Mouse (Mus musculus) hindbrain, embryonic 16.5 days (tissue): ENCODE data around the gene Greb1. TPM values are rescaled to one million over a fixed set of nuclear protein-coding genes. Genes with fewer than 3 reads are reported as not detected.

ENCODE experiments used
- ATAC-seq: fragments of 200-750 bp; cut with Nextera tagmentation; 2 replicates; pipeline ENCODE4 v1.8.0; 2017; ENCODE audit warnings: moderate TSS enrichment, moderate library complexity
- H3K27ac ChIP-seq: fragments of 300-500 bp; sonication (generic); 2 replicates; pipeline ENCODE4 v1.5.1; 2014; ENCODE audit warnings: low read depth, mild to moderate bottlenecking, control low read depth, low read length, moderate library complexity
- H3K27me3 ChIP-seq: fragments of 300-500 bp; sonication (generic); replicated peaks from 2 replicates; pipeline ENCODE4 v1.6.1; 2014; ENCODE audit warnings: low read length; ENCODE audit not compliant: control insufficient read depth, insufficient read depth
- H3K36me3 ChIP-seq: fragments of 300-500 bp; sonication (generic); 2 replicates; pipeline ENCODE4 v1.6.1; 2014; ENCODE audit warnings: mild to moderate bottlenecking, low read length, moderate library complexity, mixed read lengths; ENCODE audit not compliant: control insufficient read depth, insufficient read depth
- H3K4me1 ChIP-seq: fragments of 300-500 bp; sonication (generic); 2 replicates; pipeline ENCODE4 v1.6.1; 2014; ENCODE audit warnings: low read depth, low read length; ENCODE audit not compliant: control insufficient read depth, insufficient read depth
- H3K4me2 ChIP-seq: fragments of 300-500 bp; sonication (generic); 2 replicates; pipeline ENCODE4 v1.6.1; 2014; ENCODE audit warnings: mild to moderate bottlenecking, low read length, control low read depth, moderate library complexity
- H3K4me3 ChIP-seq: fragments of 300-500 bp; sonication (generic); 2 replicates; pipeline ENCODE4 v1.5.1; 2014; ENCODE audit warnings: mild to moderate bottlenecking, low read length, control low read depth, moderate library complexity
- H3K9ac ChIP-seq: fragments of 300-500 bp; sonication (generic); 2 replicates; pipeline ENCODE4 v1.6.1; 2014; ENCODE audit warnings: low read depth, mild to moderate bottlenecking, control low read depth, low read length, moderate library complexity
- H3K9me3 ChIP-seq: fragments of 300-500 bp; sonication (generic); 2 replicates; pipeline ENCODE4 v1.6.1; 2014; ENCODE audit warnings: mild to moderate bottlenecking, low read length, moderate library complexity; ENCODE audit not compliant: control insufficient read depth
- WGBS: fragments of 180-500 bp; shearing (Covaris S2); extraction: QIAGEN DNeasy Blood & Tissue Kit; methylation state at CpG from one replicate; pipeline ENCODE4 v1.1.7; 2014; 5-methylcytosine and 5-hydroxymethylcytosine counted together
- polyA plus RNA-seq: library from polyadenylated mRNA; unstranded; fragments of >200 nt; fragmentation: Nextera tagmentation; extraction: Ambion mirVana; gene quantifications from 2 replicates; pipeline ENCODE4 v1.2.1, GENCODE M21; 2015

Greb1 gene
- polyA plus RNA-seq, 1 experiment from 2014 or later: 0.51 TPM

GRCm38 (mm10) chr12:16775351-16775750 is 25.3 kb downstream of the Greb1 start:
- H3K4me2 ChIP-seq: no peak overlapping the region
- no peak overlapping the region for H3K9ac ChIP-seq
- 63% methylated on average over 3 of the region's 3 CpGs for WGBS
- no peak for ATAC-seq
- H3K4me3 ChIP-seq: no peak overlapping the region
- H3K9me3 ChIP-seq: no peaks in the 10 kb centered on the region
- no peaks in the 10 kb centered on the region for H3K4me1 ChIP-seq
- H3K27me3 ChIP-seq: no peaks in the 10 kb centered on the region
- no peaks in the 10 kb centered on the region for H3K36me3 ChIP-seq
- no peak overlapping the region for H3K27ac ChIP-seq

DNA sequence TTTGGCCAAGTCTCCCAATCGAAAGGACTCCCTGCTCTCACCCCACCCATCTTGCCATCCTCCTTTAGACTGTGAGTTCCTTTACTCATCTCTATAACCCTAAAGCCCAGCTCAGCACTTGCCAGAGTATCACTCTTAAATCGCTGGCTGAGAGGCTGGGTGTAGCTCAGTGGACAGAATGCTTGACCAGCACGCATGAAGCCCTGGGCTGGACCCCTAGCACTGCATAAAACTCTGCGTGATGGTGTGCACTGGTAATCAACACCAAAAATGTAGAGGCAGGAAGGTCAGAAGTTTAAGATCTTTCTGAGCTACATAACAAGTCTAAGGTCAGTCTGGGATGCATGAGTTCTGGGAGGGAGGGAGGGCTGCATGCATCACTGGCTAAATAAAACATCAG is 26.1 kb downstream of the Greb1 start:
- Histone ChIP-seq H3K4me3 (no peak overlapping the region), H3K9ac (no peak overlapping the region), H3K27me3 (no peaks in the 10 kb centered on the region), H3K9me3 (no peaks in the 10 kb centered on the region), H3K36me3 (no peaks in the 10 kb centered on the region), H3K27ac (no peak overlapping the region), H3K4me1 (no peaks in the 10 kb centered on the region), H3K4me2 (no peak overlapping the region)
- 93% methylated on average over 4 of the region's 4 CpGs for WGBS
- no peak for ATAC-seq

DNA sequence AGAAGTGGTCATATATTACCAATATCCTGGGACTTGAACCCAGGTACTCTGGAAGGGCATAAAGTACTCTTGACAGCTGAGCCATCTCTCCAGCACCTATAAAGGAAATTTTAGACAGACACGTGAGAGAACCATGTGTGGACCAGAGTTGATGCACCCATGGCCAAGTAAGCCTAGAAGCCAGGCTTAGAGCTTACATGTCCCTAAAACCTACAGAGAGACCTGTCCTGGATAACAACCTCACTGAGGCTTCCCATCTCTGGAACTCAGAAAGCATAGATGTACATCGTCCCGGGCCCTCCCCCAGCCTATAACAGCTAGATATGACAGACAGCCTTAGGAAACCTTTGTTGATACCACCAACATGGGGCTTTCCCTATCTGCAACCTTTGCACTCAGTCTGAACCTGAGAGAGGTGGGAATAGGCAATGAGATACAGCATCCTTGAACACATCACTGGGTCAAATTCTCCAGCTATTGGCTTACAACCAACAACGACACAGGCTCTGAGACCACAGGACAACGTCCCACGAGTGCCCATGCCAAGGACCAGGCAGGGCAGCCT is 31.0 kb downstream of the Greb1 start:
- Histone ChIP-seq H3K4me2 (no peak overlapping the region), H3K27me3 (no peaks in the 10 kb centered on the region), H3K4me3 (no peak overlapping the region), H3K9ac (no peak overlapping the region), H3K27ac (no peak overlapping the region), H3K4me1 (no peaks in the 10 kb centered on the region), H3K9me3 (no peaks in the 10 kb centered on the region), H3K36me3 (no peaks in the 10 kb centered on the region)
- 94% methylated on average over 6 of the region's 6 CpGs for WGBS
- ATAC-seq: no peak

DNA sequence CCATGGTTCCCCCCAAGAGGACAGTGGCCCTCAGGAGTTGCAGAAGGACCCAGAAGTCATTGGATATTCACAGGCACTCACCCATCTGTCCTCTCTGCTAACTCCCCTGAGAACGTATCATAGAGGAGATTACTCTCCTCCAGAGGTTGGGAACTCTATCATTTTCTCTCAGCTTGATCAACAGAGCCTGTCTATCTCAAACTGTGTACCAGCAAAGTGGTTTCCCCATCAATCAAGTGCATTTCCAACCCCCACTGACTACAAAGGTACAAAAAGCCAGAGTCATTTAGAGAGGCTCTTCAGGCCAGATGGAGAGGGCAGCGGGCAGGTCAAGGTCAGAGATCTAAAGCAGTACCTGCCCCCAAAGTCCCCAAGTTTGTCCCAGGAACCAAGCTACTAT is 32.0 kb downstream of the Greb1 start:
- Histone ChIP-seq H3K4me2 (no peak overlapping the region), H3K9ac (no peak overlapping the region), H3K27me3 (no peaks in the 10 kb centered on the region), H3K9me3 (no peaks in the 10 kb centered on the region), H3K36me3 (no peaks in the 10 kb centered on the region), H3K27ac (no peak overlapping the region), H3K4me1 (no peaks in the 10 kb centered on the region), H3K4me3 (no peak overlapping the region)
- ATAC-seq: no peak
- WGBS: 70% methylated on average over 2 of the region's 2 CpGs

DNA sequence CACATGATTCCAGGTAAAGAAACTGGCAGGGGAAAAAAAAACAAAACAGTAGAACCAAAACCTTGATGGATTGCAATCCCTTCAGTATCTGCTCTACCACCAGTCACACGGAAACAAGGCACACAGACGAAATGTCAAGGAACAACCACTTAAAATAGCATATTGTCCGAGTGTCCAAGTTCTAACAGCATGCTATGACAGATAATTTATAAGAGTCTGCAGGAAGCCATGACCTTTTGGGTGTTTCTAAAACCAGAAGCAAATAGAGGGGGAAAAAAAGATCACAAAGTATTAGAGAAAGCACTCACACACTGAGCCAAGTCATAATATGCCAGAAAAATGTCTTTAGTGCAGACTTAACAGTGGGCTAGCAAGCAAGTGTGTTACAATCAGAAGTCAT is 32.4 kb downstream of the Greb1 start:
- H3K4me1 ChIP-seq: no peaks in the 10 kb centered on the region
- no peaks in the 10 kb centered on the region for H3K9me3 ChIP-seq
- no peaks in the 10 kb centered on the region for H3K27me3 ChIP-seq
- H3K9ac ChIP-seq: no peak overlapping the region
- 65% methylated on average over 3 of the region's 3 CpGs for WGBS
- H3K36me3 ChIP-seq: no peaks in the 10 kb centered on the region
- no peak for ATAC-seq
- H3K4me3 ChIP-seq: no peak overlapping the region
- no peak overlapping the region for H3K27ac ChIP-seq
- no peak overlapping the region for H3K4me2 ChIP-seq

- no peak for ATAC-seq
- Histone ChIP-seq H3K4me2 (no peak overlapping the region), H3K4me3 (no peak overlapping the region), H3K9ac (no peak overlapping the region), H3K27me3 (no peaks in the 10 kb centered on the region), H3K27ac (no peak overlapping the region), H3K36me3 (no peaks in the 10 kb centered on the region), H3K4me1 (no peaks in the 10 kb centered on the region), H3K9me3 (no peaks in the 10 kb centered on the region)
- WGBS: 76% methylated on average over 12 of the region's 12 CpGs
These were observed 35.8 kb downstream of the Greb1 start for GRCm38 (mm10) chr12:16764776-16765445.

- H3K9me3 ChIP-seq: no peaks in the 10 kb centered on the region
- H3K36me3 ChIP-seq: no peaks in the 10 kb centered on the region
- H3K27ac ChIP-seq: no peak overlapping the region
- no peaks in the 10 kb centered on the region for H3K27me3 ChIP-seq
- no peak overlapping the region for H3K9ac ChIP-seq
- no peak overlapping the region for H3K4me2 ChIP-seq
- WGBS: 88% methylated on average over 4 of the region's 4 CpGs
- H3K4me3 ChIP-seq: no peak overlapping the region
- no peak for ATAC-seq
- H3K4me1 ChIP-seq: no peaks in the 10 kb centered on the region
These were observed 36.9 kb downstream of the Greb1 start for GRCm38 (mm10) chr12:16763649-16764422.

GRCm38 (mm10) chr12:16761461-16761860 is 39.2 kb downstream of the Greb1 start:
- no peaks in the 10 kb centered on the region for H3K4me1 ChIP-seq
- no peak overlapping the region for H3K4me2 ChIP-seq
- H3K4me3 ChIP-seq: no peak overlapping the region
- no peaks in the 10 kb centered on the region for H3K36me3 ChIP-seq
- no peak overlapping the region for H3K27ac ChIP-seq
- no peak overlapping the region for H3K9ac ChIP-seq
- H3K27me3 ChIP-seq: no peaks in the 10 kb centered on the region
- 97% methylated on average over 3 of the region's 3 CpGs for WGBS
- no peaks in the 10 kb centered on the region for H3K9me3 ChIP-seq
- ATAC-seq: no peak

GRCm38 (mm10) chr12:16760246-16760645 is 40.4 kb downstream of the Greb1 start:
- H3K27me3 ChIP-seq: no peaks in the 10 kb centered on the region
- H3K4me1 ChIP-seq: no peaks in the 10 kb centered on the region
- H3K4me2 ChIP-seq: no peak overlapping the region
- no peak overlapping the region for H3K27ac ChIP-seq
- no peaks in the 10 kb centered on the region for H3K36me3 ChIP-seq
- no peak for ATAC-seq
- WGBS: 66% methylated on average over 4 of the region's 4 CpGs
- no peak overlapping the region for H3K9ac ChIP-seq
- no peaks in the 10 kb centered on the region for H3K9me3 ChIP-seq
- no peak overlapping the region for H3K4me3 ChIP-seq
